Mouse (Mus musculus) right cerebral cortex, postnatal 14 days (tissue): ENCODE measurements around the gene Cd59a.

ENCODE experiments used
- DNase-seq: peaks from one replicate; pipeline ENCODE4 v3.0.0; 2022

The Cd59a gene

GRCm38 (mm10) chr2:104144004-104144403, 48.4 kb downstream of the Cd59a start:
- no peak for DNase-seq

- peak; percentile 34 for DNase-seq
These were observed 50.4 kb downstream of the Cd59a start for GRCm38 (mm10) chr2:104145983-104146382.

GRCm38 (mm10) chr2:104147910-104148561, 52.4 kb downstream of the Cd59a start:
- no peak for DNase-seq

- no peak for DNase-seq
These were observed 55.2 kb downstream of the Cd59a start for GRCm38 (mm10) chr2:104150608-104151397.

GRCm38 (mm10) chr2:104153345-104153744, 57.7 kb downstream of the Cd59a start:
- DNase-seq: no peak

- no peak for DNase-seq
These were observed 58.3 kb downstream of the Cd59a start for GRCm38 (mm10) chr2:104153876-104154275.

- no peak for DNase-seq
These were observed 62.2 kb downstream of the Cd59a start for GRCm38 (mm10) chr2:104157831-104158230.

GRCm38 (mm10) chr2:104163418-104163817, 67.8 kb downstream of the Cd59a start:
- DNase-seq: no peak

GRCm38 (mm10) chr2:104163978-104164487, 68.4 kb downstream of the Cd59a start:
- DNase-seq: no peak
